Mouse (Mus musculus) G1E (cell line): Measurements from ENCODE around the gene Samd14.

ENCODE experiments used
- CTCF ChIP-seq: IDR thresholded peaks from 2 replicates; pipeline ENCODE4 v1.5.1; 2012; ENCODE audit warnings: low read depth, low read length, inconsistent platforms, mixed read lengths
- GATA1 ChIP-seq: IDR thresholded peaks from 2 replicates; pipeline ENCODE4 v1.6.1; 2012; ENCODE audit warnings: borderline replicate concordance, low read length, inconsistent platforms, mixed read lengths

DNA sequence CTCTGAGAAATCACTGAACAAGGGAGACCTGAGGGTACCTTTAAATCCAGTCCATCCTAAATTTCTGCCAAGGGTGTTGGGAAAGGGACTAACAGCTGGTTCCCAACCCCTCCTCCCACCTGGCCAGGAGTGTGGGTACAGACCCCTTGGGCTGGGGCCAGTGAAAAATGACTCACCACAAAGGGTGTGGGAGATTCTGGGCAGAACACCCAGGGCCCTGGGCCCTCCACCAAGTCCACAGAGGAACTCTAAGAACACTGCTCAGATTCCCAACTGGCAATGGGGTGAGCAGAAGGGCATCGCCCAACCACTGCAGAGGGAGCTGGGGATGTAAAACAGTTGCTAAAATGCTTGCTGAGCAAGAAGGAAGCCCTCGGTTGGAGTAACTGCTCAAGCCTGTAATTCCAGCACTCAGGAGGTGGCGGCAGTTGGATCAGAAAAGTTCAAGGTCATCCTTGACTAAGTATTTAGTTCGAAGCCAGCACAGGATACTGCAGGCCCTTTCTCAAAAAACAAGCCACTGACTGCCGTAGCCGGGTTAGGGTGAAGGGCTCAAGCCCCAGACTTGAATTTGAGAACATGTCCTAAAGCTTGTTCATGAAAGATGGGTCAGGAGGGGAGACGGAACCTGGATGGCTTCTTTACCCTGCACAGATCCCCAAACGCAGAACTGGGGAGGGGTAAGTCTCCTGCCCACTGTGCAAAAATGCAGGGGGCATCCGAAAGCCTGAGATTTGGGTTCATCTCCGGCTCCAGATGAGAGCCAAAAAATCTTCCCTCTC is 20.7 kb upstream of the Samd14 start:
- no peak for TF ChIP-seq CTCF
- no peak for TF ChIP-seq GATA1
